Mouse (Mus musculus): ENCODE data around the gene Rad54l2. TPM values are rescaled to one million over a fixed set of nuclear protein-coding genes. Genes with fewer than 3 reads are reported as not detected.

The Rad54l2 gene
- total RNA-seq, 2 experiments from 2014 or later = 21.7 to 21.8 TPM

- intact Hi-C loops (cut with DNase I) = no loop called here
- no peak for DNase-seq (ENCODE audit: extremely low spot score in 1 of 2, low spot score in 2 of 2)
These were observed 19.2 kb downstream of the Rad54l2 start for GRCm38 (mm10) chr9:106769781-106770180.

- DNase-seq (ENCODE audit: extremely low spot score in 1 of 2, low spot score in 2 of 2) = no peak
- intact Hi-C loops (cut with DNase I) = no loop called here
These were observed 32.6 kb downstream of the Rad54l2 start for GRCm38 (mm10) chr9:106756421-106756820.

DNA sequence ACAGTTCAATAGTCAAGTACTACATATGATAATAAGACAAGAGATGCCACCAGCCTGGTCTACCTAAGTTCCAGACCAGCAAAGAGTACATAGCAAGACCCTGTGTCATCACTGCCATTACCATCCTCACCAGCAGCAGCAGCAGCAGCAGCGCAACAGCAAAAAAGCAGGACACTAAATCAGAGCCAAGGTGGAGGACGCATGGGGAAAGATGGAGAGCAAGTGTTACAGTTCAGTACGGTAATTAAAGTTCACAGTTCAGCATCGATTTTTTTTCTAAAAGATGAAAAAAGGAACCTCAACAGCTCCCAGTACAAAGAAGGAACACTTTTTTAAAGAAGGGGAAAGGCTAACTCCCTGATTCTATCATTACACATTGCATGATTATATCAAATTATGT is 33.2 kb downstream of the Rad54l2 start:
- no peak for DNase-seq (ENCODE audit: extremely low spot score in 1 of 2, low spot score in 2 of 2)

GRCm38 (mm10) chr9:106754311-106754710 is 34.7 kb downstream of the Rad54l2 start:
- DNase-seq (ENCODE audit: extremely low spot score in 1 of 2, low spot score in 2 of 2) = no peak
- intact Hi-C loops (cut with DNase I) = no loop called here

More for the DNA sequence above, 33.2 kb downstream of the Rad54l2 start:
- intact Hi-C loops (cut with DNase I) = no loop called here

- intact Hi-C loops (cut with DNase I) = no loop called here
- no peak for DNase-seq (ENCODE audit: extremely low spot score in 1 of 2, low spot score in 2 of 2)
These were observed 36.9 kb downstream of the Rad54l2 start for GRCm38 (mm10) chr9:106752135-106752534.

- DNase-seq (ENCODE audit: extremely low spot score in 1 of 2, low spot score in 2 of 2) = no peak
- intact Hi-C loops (cut with DNase I) = no loop called here
These were observed 49.0 kb downstream of the Rad54l2 start for GRCm38 (mm10) chr9:106739962-106740361.

DNA sequence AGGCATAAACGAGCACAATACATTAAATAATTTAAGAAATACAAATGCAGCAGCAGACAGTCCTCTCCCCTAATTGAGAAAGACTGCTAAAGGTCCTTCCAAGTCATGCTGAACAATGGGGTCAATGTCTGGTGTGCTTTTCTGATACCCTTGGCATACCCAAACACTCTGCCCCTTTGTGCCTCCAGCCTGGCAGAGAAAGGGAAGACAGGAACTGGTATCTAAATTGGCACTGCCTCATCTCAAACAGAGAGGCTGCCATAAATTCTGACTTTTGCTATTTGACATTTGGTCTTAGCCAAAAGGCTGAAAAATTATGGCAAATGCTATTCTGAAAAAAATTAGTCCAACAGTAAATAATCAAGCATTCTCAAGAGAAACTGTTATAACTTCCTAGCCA is 49.9 kb downstream of the Rad54l2 start:
- no peak for DNase-seq (ENCODE audit: extremely low spot score in 1 of 2, low spot score in 2 of 2)
- intact Hi-C loops (cut with DNase I) = no loop called here

- no peak for DNase-seq (ENCODE audit: extremely low spot score in 1 of 2, low spot score in 2 of 2)
- intact Hi-C loops (cut with DNase I) = no loop called here
These were observed 50.6 kb downstream of the Rad54l2 start for GRCm38 (mm10) chr9:106738199-106738985.

- no peak for DNase-seq (ENCODE audit: extremely low spot score in 1 of 2, low spot score in 2 of 2)
- intact Hi-C loops (cut with DNase I) = no loop called here
These were observed 55.3 kb downstream of the Rad54l2 start for GRCm38 (mm10) chr9:106733690-106734089.

GRCm38 (mm10) chr9:106729416-106729815 is 59.6 kb downstream of the Rad54l2 start:
- no peak for DNase-seq (ENCODE audit: extremely low spot score in 1 of 2, low spot score in 2 of 2)
- intact Hi-C loops (cut with DNase I) = no loop called here

- DNase-seq (ENCODE audit: extremely low spot score in 1 of 2, low spot score in 2 of 2) = no peak
- intact Hi-C loops (cut with DNase I) = no loop called here
These were observed 62.1 kb downstream of the Rad54l2 start for GRCm38 (mm10) chr9:106726891-106727290.

- intact Hi-C loops (cut with DNase I) = no loop called here
- DNase-seq (ENCODE audit: extremely low spot score in 1 of 2, low spot score in 2 of 2) = no peak
These were observed 63.6 kb downstream of the Rad54l2 start for GRCm38 (mm10) chr9:106725435-106725834.

DNA sequence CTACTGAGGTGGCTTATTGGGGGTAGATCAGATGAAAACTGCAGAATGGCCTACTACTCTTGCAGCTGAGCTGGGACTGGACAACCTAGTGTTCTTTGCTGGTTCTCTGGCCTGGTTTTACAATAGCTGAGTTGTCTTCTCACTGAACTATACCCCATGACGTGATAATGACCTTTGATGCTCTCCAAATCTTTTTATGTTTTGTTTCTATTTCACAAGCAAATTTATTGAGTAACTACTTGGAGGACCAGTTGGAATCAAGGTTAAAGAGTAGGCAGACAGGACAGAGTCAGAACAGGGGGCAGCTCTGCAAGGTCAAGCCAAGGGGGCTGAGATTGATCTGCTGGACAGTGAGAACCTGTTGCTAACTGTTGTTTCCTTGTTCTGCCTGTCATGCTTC is 64.1 kb downstream of the Rad54l2 start:
- intact Hi-C loops (cut with DNase I) = no loop called here
- no peak for DNase-seq (ENCODE audit: extremely low spot score in 1 of 2, low spot score in 2 of 2)

- intact Hi-C loops (cut with DNase I) = no loop called here
These were observed 72.3 kb downstream of the Rad54l2 start for GRCm38 (mm10) chr9:106716729-106717128.

GRCm38 (mm10) chr9:106716232-106716631 is 72.8 kb downstream of the Rad54l2 start:
- no peak for DNase-seq (ENCODE audit: extremely low spot score in 1 of 2, low spot score in 2 of 2)
- intact Hi-C loops (cut with DNase I) = no loop called here

More at GRCm38 (mm10) chr9:106716729-106717128, 72.3 kb downstream of the Rad54l2 start:
- no peak for DNase-seq (ENCODE audit: extremely low spot score in 1 of 2, low spot score in 2 of 2)

GRCm38 (mm10) chr9:106712470-106712869 is 76.5 kb downstream of the Rad54l2 start:
- intact Hi-C loops (cut with DNase I) = no loop called here
- DNase-seq (ENCODE audit: extremely low spot score in 1 of 2, low spot score in 2 of 2) = no peak

DNA sequence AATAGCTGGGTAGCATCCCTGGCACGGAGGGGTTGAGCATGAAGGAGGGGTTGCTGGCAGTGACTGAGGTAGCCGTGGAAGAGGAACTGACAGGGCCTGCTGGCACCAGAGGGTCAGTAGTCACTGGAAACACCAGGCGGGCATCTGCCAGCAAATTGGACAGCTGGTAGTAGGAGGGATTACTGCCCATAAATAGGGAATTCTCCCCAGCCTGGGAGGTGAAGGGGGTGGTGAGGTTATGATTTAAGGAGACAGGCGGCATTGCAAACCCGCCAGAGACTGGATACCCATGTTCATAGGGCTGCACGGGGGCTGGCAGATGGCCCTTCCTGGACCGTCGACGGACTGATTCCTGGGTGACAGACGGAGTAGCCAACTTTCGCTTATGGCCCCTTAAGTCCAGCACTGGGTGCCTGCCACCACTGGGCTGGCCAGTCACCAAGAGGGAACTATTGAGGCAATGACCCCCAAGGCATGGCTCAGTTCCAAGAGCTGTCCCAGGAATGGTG is 96.0 kb downstream of the Rad54l2 start:
- peak in 1 of 2 experiments; percentile 55 for DNase-seq (ENCODE audit: extremely low spot score in 1 of 2, low spot score in 2 of 2)

GRCm38 (mm10) chr9:106688834-106689233 is 100.2 kb downstream of the Rad54l2 start:
- intact Hi-C loops (cut with DNase I) = loop anchor here (5.0 kb wide), 2 partner anchors 133 to 603 kb away; partner anchors contain the start of gene Dcaf1

More for the DNA sequence above, 96.0 kb downstream of the Rad54l2 start:
- intact Hi-C loops (cut with DNase I) = no loop called here

GRCm38 (mm10) chr9:106686983-106687650 is 101.9 kb downstream of the Rad54l2 start:
- DNase-seq (ENCODE audit: extremely low spot score in 1 of 2, low spot score in 2 of 2) = peak; percentile 54 to 76
- intact Hi-C loops (cut with DNase I) = loop anchor here (5.0 kb wide), 2 partner anchors 135 to 605 kb away; partner anchors contain the start of gene Dcaf1

More at GRCm38 (mm10) chr9:106688834-106689233, 100.2 kb downstream of the Rad54l2 start:
- DNase-seq (ENCODE audit: extremely low spot score in 1 of 2, low spot score in 2 of 2) = no peak

Measured in left cerebral cortex, postnatal 10 days (tissue).